Mouse (Mus musculus): ENCODE measurements around the gene Zswim3.
"Not testable (repeated sequence)": the region's sequence is repeated elsewhere in the genome, so short reads cannot be mapped to it uniquely, and the experiment has no call there.

The Zswim3 gene

GRCm38 (mm10) chr2:164779481-164780086 is 25.3 kb upstream of the Zswim3 start, which contains the start of gene Tnnc2:
Gene Tnnc2, minus strand, starts transcription at chr2:164779967.
- intact Hi-C loops (cut with DNase I): no loop called here

DNA sequence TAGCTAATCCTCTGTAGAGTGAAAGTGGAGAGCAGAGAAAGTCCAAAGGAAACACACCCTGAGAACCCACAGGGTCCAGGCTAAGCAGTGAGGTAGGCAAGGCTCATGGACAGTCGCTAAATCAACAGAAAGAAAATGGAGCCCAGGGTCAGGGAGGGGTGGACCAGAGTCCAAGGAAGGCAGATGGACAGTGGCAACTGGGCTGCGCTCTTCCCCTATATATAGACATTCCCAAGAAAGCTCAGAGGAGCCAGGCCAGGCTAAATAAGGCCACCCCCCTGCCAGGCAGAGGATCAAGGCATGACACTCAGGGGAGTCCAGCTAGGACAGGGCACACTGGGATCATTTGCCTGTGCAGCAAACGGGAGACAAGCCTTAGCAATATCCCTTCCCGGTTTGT is 23.0 kb upstream of the Zswim3 start:
- intact Hi-C loops (cut with DNase I): no loop called here

DNA sequence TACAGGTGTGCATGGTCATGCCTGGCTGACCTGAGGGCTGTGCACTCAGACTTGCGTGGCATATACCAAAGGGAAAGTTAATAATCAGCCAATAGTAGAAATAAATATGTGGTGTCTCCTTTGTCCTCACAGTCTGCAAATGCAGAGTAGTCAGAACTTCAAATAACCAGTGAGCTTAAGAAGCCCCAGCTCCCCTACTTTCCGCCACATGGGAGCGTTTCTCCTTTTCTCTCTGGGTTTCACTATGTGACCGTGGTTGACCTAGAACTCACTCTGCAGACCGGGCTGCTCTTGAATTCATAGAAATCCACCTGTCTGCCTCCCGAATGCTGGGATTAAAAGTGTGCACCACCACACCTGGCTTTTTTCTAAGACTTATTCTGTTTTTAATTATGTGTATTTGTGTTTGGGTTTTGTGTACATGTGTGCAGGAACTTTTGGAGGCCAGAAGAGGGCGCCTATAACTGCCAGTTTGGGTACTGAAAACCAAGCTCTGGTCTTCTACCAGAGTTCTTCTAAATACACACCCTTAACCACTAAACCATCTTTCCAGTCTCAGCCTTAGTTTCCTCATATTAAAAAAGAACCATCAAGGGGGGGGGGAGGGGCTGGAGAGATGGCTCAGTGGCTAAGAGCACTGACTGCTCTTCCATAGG is 20.8 kb upstream of the Zswim3 start:
- intact Hi-C loops (cut with DNase I): no loop called here

DNA sequence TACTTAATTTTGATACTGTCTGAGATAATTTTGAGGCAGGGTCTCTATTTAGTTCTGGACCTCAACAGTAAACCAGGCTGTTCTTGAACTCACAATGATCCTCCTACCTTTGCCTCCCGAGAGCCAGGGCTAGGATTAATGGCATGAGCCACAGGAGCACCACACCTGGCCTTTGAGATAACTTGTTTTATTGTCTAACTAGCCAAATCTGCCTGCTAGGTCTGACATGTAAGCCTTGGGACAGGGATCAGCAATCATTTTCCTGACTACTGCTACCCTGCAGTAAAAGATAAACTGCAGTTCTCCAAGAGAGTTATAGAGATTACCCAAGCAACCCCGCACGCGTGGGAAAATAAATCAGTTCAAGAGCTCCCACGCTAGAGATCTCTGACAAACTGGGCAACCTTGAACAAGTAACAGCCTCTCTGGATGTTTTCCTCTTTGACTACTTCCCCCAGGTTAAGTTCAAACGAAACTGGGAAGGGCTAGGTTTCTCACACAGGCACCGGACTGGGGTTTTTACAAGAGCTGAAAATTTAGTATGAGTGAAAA is 20.0 kb upstream of the Zswim3 start:
- intact Hi-C loops (cut with DNase I): loop anchor here (5.0 kb wide), 1 partner anchor 38 kb away; the partner anchor contains the start of genes Dnttip1 and Wfdc3

- intact Hi-C loops (cut with DNase I): loop anchor here (5.0 kb wide), 1 partner anchor 38 kb away; the partner anchor contains the start of genes Dnttip1 and Wfdc3
Observed at GRCm38 (mm10) chr2:164785481-164786387, 19.2 kb upstream of the Zswim3 start, which contains the start of gene Snx21. Gene Snx21, plus strand, starts transcription at chr2:164785823.

GRCm38 (mm10) chr2:164786388-164786885 is 18.5 kb upstream of the Zswim3 start:
- intact Hi-C loops (cut with DNase I): loop anchor here (5.0 kb wide), 1 partner anchor 39 kb away; the partner anchor contains the start of genes Dnttip1 and Wfdc3

DNA sequence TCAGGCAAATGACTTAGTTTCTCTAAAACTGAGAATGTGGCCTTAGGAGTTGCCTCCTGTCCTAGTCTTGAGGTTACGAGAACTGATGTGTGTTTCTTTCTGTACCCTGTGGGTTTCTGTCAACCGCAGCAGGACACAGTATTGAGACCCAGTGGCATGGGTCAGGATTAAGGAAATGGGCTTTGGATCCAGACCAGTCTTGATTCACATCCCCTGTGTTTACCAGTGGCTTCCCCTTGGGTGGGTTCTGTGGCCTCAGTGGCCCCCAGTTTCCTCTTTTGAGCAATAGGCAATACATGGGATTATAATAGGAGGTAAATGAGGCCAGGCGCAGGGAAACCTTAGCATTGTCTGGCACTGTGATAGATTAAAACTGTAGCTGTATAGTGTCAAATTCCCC is 17.9 kb upstream of the Zswim3 start:
- intact Hi-C loops (cut with DNase I): loop anchor here (5.0 kb wide), 1 partner anchor 40 kb away; the partner anchor contains the start of genes Dnttip1 and Wfdc3

GRCm38 (mm10) chr2:164787779-164788178 is 17.1 kb upstream of the Zswim3 start:
- intact Hi-C loops (cut with DNase I): loop anchor here (5.0 kb wide), 1 partner anchor 40 kb away; the partner anchor contains the start of genes Dnttip1 and Wfdc3

DNA sequence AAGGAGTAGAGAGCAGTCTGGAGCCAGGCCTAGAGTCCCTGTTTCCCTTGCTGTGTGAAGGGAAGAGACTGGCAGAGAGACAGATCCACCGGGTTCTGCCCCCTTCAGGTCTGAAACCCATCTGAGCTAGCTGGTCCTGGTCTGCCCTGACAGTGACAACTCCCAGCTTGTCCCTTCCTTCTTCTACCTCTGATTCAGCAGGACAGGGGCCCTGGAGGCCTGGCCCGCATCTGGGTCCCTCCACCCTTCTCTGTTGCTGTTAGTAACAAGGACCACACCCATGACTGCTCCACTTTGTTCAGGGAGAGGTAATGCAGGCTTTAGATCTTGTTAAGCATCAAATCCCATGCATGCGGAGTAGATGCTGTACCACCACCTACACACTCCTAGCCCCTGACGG is 16.5 kb upstream of the Zswim3 start:
- intact Hi-C loops (cut with DNase I): loop anchor here (5.0 kb wide), 1 partner anchor 41 kb away; the partner anchor contains the start of genes Dnttip1 and Wfdc3

- intact Hi-C loops (cut with DNase I): no loop called here
Observed at GRCm38 (mm10) chr2:164790451-164790850, 14.4 kb upstream of the Zswim3 start.

GRCm38 (mm10) chr2:164791841-164792261 is 13.0 kb upstream of the Zswim3 start:
- intact Hi-C loops (cut with DNase I): no loop called here

DNA sequence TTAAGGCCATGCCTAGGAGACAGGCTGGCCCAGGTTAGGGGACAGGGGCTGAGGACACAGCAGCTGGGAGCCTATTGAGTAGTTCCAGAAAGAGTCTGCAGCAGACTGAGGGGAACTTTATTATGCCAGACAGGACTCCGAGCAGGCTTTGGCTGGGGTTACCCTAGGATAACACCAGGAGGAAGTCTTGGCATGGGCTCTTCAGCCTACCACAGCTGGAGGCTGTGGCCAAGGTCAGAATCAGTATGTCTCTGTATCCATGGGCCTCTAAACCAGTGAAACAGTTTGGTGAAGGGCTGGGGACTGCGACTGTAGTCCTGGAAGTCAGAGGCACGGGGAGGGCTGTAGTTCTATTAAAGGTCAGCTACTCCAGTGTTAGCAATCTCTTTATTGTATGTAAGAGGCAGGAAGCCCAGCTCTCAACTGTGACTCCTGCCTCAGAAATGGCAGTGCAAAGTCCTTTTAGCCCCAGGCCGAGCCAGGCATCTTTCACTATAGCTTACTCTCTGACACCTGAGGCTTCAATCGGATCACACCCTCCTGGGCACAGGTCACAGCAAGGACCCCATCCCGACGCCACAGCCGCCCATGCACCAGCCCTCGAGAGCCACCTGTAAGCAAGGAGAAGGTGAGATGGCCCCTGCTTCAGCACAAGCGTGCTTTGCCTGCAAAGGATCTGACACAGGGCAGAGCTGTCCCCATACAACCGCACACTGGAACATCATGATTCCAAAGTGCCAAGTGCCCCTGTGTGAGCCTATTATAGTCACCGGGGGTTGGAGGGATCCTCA is 12.3 kb upstream of the Zswim3 start:
- intact Hi-C loops (cut with DNase I): no loop called here

DNA sequence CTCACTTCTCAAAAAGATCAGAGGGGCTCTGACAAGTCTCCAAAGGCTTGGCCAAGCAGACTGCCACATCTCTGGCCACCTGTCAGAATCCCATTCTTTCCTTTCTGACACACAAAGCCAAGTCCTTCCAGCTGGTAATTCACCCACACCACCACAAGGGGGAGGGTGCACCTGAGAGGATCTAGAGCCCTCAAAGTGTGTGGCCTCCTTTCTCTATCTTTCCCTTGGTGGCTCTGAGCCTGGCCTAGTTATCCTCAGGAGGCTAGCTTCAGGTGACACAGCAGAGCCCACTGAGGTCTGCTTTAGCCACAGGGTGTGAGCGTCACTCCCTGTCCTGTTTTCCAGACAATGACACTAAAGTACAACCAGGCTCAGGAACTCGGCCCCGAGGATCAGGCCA is 11.7 kb upstream of the Zswim3 start:
- intact Hi-C loops (cut with DNase I): no loop called here

GRCm38 (mm10) chr2:164793772-164794171 is 11.1 kb upstream of the Zswim3 start:
- intact Hi-C loops (cut with DNase I): no loop called here

GRCm38 (mm10) chr2:164794293-164794692 is 10.6 kb upstream of the Zswim3 start:
- intact Hi-C loops (cut with DNase I): no loop called here

DNA sequence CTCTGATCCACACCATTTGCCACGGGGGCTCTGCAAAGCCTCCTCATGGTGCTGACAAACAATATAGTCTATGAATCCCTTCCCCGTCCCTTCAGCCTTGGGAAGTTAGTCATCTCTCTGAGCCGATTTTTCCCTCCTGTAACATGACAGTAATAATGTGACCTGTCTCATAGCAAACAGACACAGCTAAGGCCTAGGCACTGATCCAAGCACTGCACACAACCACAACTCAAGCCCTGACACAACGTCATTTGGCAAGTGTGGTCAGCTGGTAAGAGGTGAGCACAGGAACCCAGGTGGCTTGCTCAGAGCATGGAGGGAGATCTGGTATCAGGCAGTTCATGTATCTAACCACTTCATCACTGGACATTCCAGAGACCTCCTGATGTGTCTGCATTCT is 9.0 kb upstream of the Zswim3 start:
- intact Hi-C loops (cut with DNase I): no loop called here

DNA sequence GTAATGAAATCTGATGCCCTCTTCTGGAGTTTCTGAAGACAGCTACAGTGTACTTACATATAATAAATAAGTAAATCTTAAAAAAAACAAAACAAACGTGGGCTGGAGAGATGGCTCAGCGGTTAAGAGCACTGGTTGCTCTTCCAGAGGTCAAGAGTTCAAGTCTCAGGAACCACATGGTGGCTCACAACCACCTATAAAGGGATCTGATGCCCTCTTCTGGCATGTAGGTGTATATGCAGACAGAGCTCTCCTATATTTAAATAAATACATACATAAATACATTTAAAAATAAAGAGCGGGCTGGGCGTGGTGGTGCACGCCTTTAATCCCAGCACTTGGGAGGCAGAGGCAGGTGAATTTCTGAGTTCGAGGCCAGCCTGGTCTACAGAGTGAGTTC is 6.3 kb upstream of the Zswim3 start:
- intact Hi-C loops (cut with DNase I): not testable (repeated sequence)

- intact Hi-C loops (cut with DNase I): no loop called here
Observed at GRCm38 (mm10) chr2:164800252-164801004, 4.5 kb upstream of the Zswim3 start.

GRCm38 (mm10) chr2:164803201-164803920 is 1.5 kb upstream of the Zswim3 start:
- intact Hi-C loops (cut with DNase I): no loop called here

All from adrenal gland (tissue).